Mouse (Mus musculus) thymus, adult 2 months (tissue): Measurements from ENCODE around the gene Cry2. TPM values are rescaled to one million over a fixed set of nuclear protein-coding genes. Genes with fewer than 3 reads are reported as not detected.

Source experiments
- DNase-seq: peaks from one replicate; pipeline ENCODE4 v3.0.0; 2021
- H3K27ac ChIP-seq: fragments of 200-500 bp; 2 replicates; pipeline ENCODE4 v1.5.1; 2012; ENCODE audit warnings: low read length, control low read depth; ENCODE audit not compliant: control insufficient read depth, insufficient read depth
- H3K27me3 ChIP-seq: fragments of 200-500 bp; 2 replicates; pipeline ENCODE4 v1.6.1; 2012; ENCODE audit warnings: mild to moderate bottlenecking, low read length, moderate library complexity, mixed read lengths; ENCODE audit not compliant: control insufficient read depth, insufficient read depth
- H3K36me3 ChIP-seq: fragments of 200-500 bp; 2 replicates; pipeline ENCODE4 v1.6.1; 2012; ENCODE audit warnings: mild to moderate bottlenecking, low read length, moderate library complexity; ENCODE audit not compliant: control insufficient read depth, insufficient read depth
- H3K4me1 ChIP-seq: fragments of 200-500 bp; replicated peaks from 2 replicates; pipeline ENCODE4 v1.6.1; 2012; ENCODE audit warnings: low read length; ENCODE audit not compliant: control insufficient read depth, insufficient read depth
- H3K4me3 ChIP-seq: fragments of 200-500 bp; 2 replicates; pipeline ENCODE4 v1.5.1; 2012; ENCODE audit warnings: mild to moderate bottlenecking, low read length, control low read depth, moderate library complexity; ENCODE audit not compliant: control insufficient read depth, insufficient read depth
- CTCF ChIP-seq: fragments of 200-500 bp; IDR thresholded peaks from 2 replicates; pipeline ENCODE4 v1.5.1; 2012; ENCODE audit warnings: mild to moderate bottlenecking, control low read depth, low read length, moderate library complexity, borderline replicate concordance; ENCODE audit not compliant: control insufficient read depth, poor library complexity, insufficient read depth; ENCODE audit errors: extremely low read depth
- POLR2A ChIP-seq: fragments of 200-500 bp; IDR thresholded peaks from 2 replicates; pipeline ENCODE4 v1.6.1; 2012; ENCODE audit warnings: mild to moderate bottlenecking, low read length, control low read depth, moderate library complexity; ENCODE audit not compliant: control insufficient read depth, poor library complexity, insufficient read depth; ENCODE audit errors: extremely low read depth
- WGBS: fragments of 180-500 bp; shearing (Covaris S2); methylation state at CpG from one replicate; pipeline ENCODE4 v1.1.7; 2018; 5-methylcytosine and 5-hydroxymethylcytosine counted together
- polyA plus RNA-seq: library from polyadenylated mRNA; depleted of rRNA; stranded (reverse); fragments of >200 nt; gene quantifications from 2 replicates; pipeline ENCODE4 v1.2.3, GENCODE M21; 2012

Gene Cry2
- polyA plus RNA-seq, 1 experiment = 16.2 TPM

- DNase-seq = no peak
- H3K27ac ChIP-seq = no peak overlapping the region
- H3K4me3 ChIP-seq = no peak overlapping the region
- no peaks in the 10 kb centered on the region for H3K27me3 ChIP-seq
- WGBS = 84% methylated on average over 3 of the region's 3 CpGs
- TF ChIP-seq CTCF (no peak), POLR2A (no peak)
- no peaks in the 10 kb centered on the region for H3K36me3 ChIP-seq
- H3K4me1 ChIP-seq = peaks cover 5% of the 10 kb centered on the region
Measured at GRCm38 (mm10) chr2:92474920-92475319, 41.1 kb upstream of the Cry2 start.

- Histone ChIP-seq H3K27ac (peak overlapping the region; percentile 68), H3K27me3 (no peaks in the 10 kb centered on the region), H3K4me3 (no peak overlapping the region), H3K36me3 (no peaks in the 10 kb centered on the region), H3K4me1 (peaks cover 5% of the 10 kb centered on the region)
- WGBS = 48% methylated on average over 12 of the region's 12 CpGs
- DNase-seq = peak; percentile 51
- TF ChIP-seq POLR2A (no peak), CTCF (no peak)
Measured at GRCm38 (mm10) chr2:92471886-92472670, 38.2 kb upstream of the Cry2 start.

- WGBS = 68% methylated on average over 3 of the region's 3 CpGs
- Histone ChIP-seq H3K4me3 (no peak overlapping the region), H3K27me3 (no peaks in the 10 kb centered on the region), H3K36me3 (no peaks in the 10 kb centered on the region), H3K4me1 (peaks cover 17% of the 10 kb centered on the region), H3K27ac (no peak overlapping the region)
- no peak for DNase-seq
- no peak for TF ChIP-seq POLR2A
- no peak for TF ChIP-seq CTCF
Measured at GRCm38 (mm10) chr2:92464690-92465089, 30.8 kb upstream of the Cry2 start.

- Histone ChIP-seq H3K4me3 (no peak overlapping the region), H3K36me3 (no peaks in the 10 kb centered on the region), H3K27me3 (no peaks in the 10 kb centered on the region), H3K4me1 (peaks cover 40% of the 10 kb centered on the region), H3K27ac (no peak overlapping the region)
- WGBS = 96% methylated on average over 1 of the region's 1 CpGs
- no peak for DNase-seq
- TF ChIP-seq CTCF (no peak), POLR2A (no peak)
Measured at GRCm38 (mm10) chr2:92461215-92461614, 27.4 kb upstream of the Cry2 start.

- WGBS = 5% methylated on average over 34 of the region's 34 CpGs
- peaks cover 47% of the 10 kb centered on the region for H3K4me1 ChIP-seq
- H3K27me3 ChIP-seq = no peaks in the 10 kb centered on the region
- TF ChIP-seq CTCF (no peak), POLR2A (peak; percentile 80)
- H3K4me3 ChIP-seq = peak within 1 kb of the TSS; percentile 71
- DNase-seq = peak; percentile 76
- peak within 1 kb of the TSS; percentile 43; the same call in 1 of the 2 replicates for H3K27ac ChIP-seq
- no peaks in the 10 kb centered on the region for H3K36me3 ChIP-seq
Measured at GRCm38 (mm10) chr2:92459921-92460707, 26.3 kb upstream of the Cry2 start, which contains the start of gene Slc35c1. TSS of gene Slc35c1 (minus strand) at chr2:92460538.

- TF ChIP-seq POLR2A (peak; percentile 87), CTCF (0 out of 2 replicates have a peak, but pooled peaks have one; percentile 47)
- DNase-seq = peak; percentile 87
- H3K27me3 ChIP-seq = no peaks in the 10 kb centered on the region
- peak overlapping the region; percentile 43; the same call in 1 of the 2 replicates for H3K27ac ChIP-seq
- H3K36me3 ChIP-seq = peaks cover 3% of the 10 kb centered on the region
- peaks cover 41% of the 10 kb centered on the region for H3K4me1 ChIP-seq
- WGBS = under 1% methylated on average over 55 of the region's 55 CpGs
- H3K4me3 ChIP-seq = peak overlapping the region; percentile 71
Measured at GRCm38 (mm10) chr2:92459141-92459920, 25.5 kb upstream of the Cry2 start.
